Mouse (Mus musculus): Measurements from ENCODE around the gene Irak2. TPM values are rescaled to one million over a fixed set of nuclear protein-coding genes. Genes with fewer than 3 reads are reported as not detected.

Irak2 gene
- polyA plus RNA-seq (2012; rRNA removed): 42.4 and 56.2 TPM in 2 replicates

GRCm38 (mm10) chr6:113638302-113639040, at the start of gene Irak2:
Gene Irak2 (plus strand): TSS chr6:113638467.
- H3K4me1 ChIP-seq (ENCODE audit: control insufficient read depth, insufficient read depth, insufficient read length): peaks cover 4% of the 10 kb centered on the region; the same call in 1 of the 2 replicates
- peak; percentile 90 for TF ChIP-seq POLR2A (IDR thresholded peaks at IDR 0.05; ENCODE audit: low read depth, low read length)
- TF ChIP-seq CTCF (IDR thresholded peaks at IDR 0.05; ENCODE audit: extremely low read depth, insufficient read depth, insufficient read length, insufficient replicate concordance): peak; percentile 99

GRCm38 (mm10) chr6:113592637-113593036, 45.6 kb upstream of the Irak2 start:
- Histone ChIP-seq H3K27me3 (ENCODE audit: control insufficient read depth, insufficient read depth, low read length) (no peaks in the 10 kb centered on the region), H3K27ac (ENCODE audit: insufficient read depth, low read length) (no peak overlapping the region), H3K4me3 (ENCODE audit: extremely low read depth, insufficient read depth, insufficient read length) (no peak overlapping the region), H3K36me3 (ENCODE audit: control insufficient read depth, insufficient read depth, low read length) (no peaks in the 10 kb centered on the region), H3K4me1 (ENCODE audit: control insufficient read depth, insufficient read depth, insufficient read length) (no peaks in the 10 kb centered on the region)
- TF ChIP-seq CTCF (IDR thresholded peaks at IDR 0.05; ENCODE audit: extremely low read depth, insufficient read depth, insufficient read length, insufficient replicate concordance) (no peak), POLR2A (IDR thresholded peaks at IDR 0.05; ENCODE audit: low read depth, low read length) (no peak)
- DNase-seq (ENCODE audit: low read depth in 1 of 2, low spot score in 2 of 2): no peak
- WGBS: 95% methylated on average over 2 of the region's 2 CpGs

More at GRCm38 (mm10) chr6:113638302-113639040, at the start of gene Irak2:
- DNase-seq (ENCODE audit: low read depth in 1 of 2, low spot score in 2 of 2): peak; percentile 85 to 96
- 5% methylated on average over 37 of the region's 37 CpGs for WGBS
- H3K36me3 ChIP-seq (ENCODE audit: control insufficient read depth, insufficient read depth, low read length): no peaks in the 10 kb centered on the region; the same call in 1 of the 2 replicates
- H3K4me3 ChIP-seq (ENCODE audit: extremely low read depth, insufficient read depth, insufficient read length): peak within 1 kb of the TSS; percentile 79
- peak within 1 kb of the TSS; percentile 78 for H3K27ac ChIP-seq (ENCODE audit: insufficient read depth, low read length)
- H3K27me3 ChIP-seq (ENCODE audit: control insufficient read depth, insufficient read depth, low read length): no peaks in the 10 kb centered on the region

GRCm38 (mm10) chr6:113597945-113598344, 40.3 kb upstream of the Irak2 start:
- TF ChIP-seq CTCF (IDR thresholded peaks at IDR 0.05; ENCODE audit: extremely low read depth, insufficient read depth, insufficient read length, insufficient replicate concordance): no peak
- H3K27ac ChIP-seq (ENCODE audit: insufficient read depth, low read length): no peak overlapping the region
- no peak for DNase-seq (ENCODE audit: low read depth in 1 of 2, low spot score in 2 of 2)
- H3K27me3 ChIP-seq (ENCODE audit: control insufficient read depth, insufficient read depth, low read length): no peaks in the 10 kb centered on the region
- H3K4me1 ChIP-seq (ENCODE audit: control insufficient read depth, insufficient read depth, insufficient read length): no peaks in the 10 kb centered on the region
- H3K36me3 ChIP-seq (ENCODE audit: control insufficient read depth, insufficient read depth, low read length): no peaks in the 10 kb centered on the region
- no peak overlapping the region for H3K4me3 ChIP-seq (ENCODE audit: extremely low read depth, insufficient read depth, insufficient read length)
- WGBS: 89% methylated on average over 4 of the region's 4 CpGs

DNA sequence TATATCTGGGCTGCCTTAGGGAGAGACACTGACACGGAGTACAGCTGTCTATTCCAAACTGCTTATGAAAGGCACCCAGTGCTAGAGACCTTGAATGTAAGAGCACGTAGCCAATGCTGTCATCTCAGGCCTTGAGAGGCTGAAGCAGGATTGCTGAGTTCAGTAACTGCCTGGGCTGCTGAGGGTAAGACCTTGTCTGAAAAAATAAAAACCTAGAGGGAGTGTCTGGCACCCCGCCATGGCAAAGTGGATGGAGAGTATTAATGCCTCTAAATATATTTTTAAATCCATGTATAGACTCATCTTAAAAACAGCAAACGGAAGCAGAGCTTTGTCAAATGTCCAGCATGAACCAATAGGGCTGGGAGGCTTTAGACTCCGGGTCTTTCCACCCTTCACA, 38.4 kb upstream of the Irak2 start:
- Histone ChIP-seq H3K4me1 (ENCODE audit: control insufficient read depth, insufficient read depth, insufficient read length) (no peaks in the 10 kb centered on the region), H3K36me3 (ENCODE audit: control insufficient read depth, insufficient read depth, low read length) (no peaks in the 10 kb centered on the region), H3K27ac (ENCODE audit: insufficient read depth, low read length) (no peak overlapping the region), H3K27me3 (ENCODE audit: control insufficient read depth, insufficient read depth, low read length) (no peaks in the 10 kb centered on the region), H3K4me3 (ENCODE audit: extremely low read depth, insufficient read depth, insufficient read length) (no peak overlapping the region)
- 90% methylated on average over 5 of the region's 5 CpGs for WGBS
- DNase-seq (ENCODE audit: low read depth in 1 of 2, low spot score in 2 of 2): no peak
- TF ChIP-seq CTCF (IDR thresholded peaks at IDR 0.05; ENCODE audit: extremely low read depth, insufficient read depth, insufficient read length, insufficient replicate concordance): no peak
- TF ChIP-seq POLR2A (IDR thresholded peaks at IDR 0.05; ENCODE audit: low read depth, low read length): no peak

DNA sequence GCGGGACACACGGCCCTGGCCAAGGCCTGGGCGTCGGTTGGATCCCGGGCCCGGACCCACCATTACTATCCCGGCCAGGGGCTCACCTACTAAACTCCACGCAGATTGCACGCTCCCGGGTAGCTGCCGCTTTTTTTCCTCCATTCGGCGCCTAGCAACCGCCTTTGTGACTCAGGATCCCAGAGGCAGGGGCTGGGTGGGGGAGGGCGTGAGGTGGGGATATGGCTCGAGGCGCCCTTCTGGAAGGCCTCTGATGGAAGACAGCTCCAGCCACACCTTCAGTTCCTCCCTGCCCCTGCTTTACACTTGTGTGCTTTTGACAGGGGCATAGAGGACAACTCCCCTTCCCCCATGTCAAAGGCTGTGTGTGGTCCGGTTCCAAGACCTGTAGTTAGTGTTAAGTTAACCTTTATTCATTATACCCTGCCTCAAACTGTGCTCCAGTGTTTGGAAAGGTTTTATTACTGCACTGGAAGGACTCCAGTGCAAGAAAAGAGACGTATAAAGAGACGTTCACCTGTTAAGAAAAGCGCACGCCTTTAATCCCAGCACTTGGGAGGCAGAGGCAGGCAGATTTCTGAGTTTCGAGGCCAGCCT, 37.6 kb upstream of the Irak2 start, which contains the start of gene Fancd2os:
Gene Fancd2os, minus strand, starts transcription at position 173 of the 597 bp plus-strand sequence.
- Histone ChIP-seq H3K4me3 (ENCODE audit: extremely low read depth, insufficient read depth, insufficient read length) (no peak within 1 kb of the TSS), H3K36me3 (ENCODE audit: control insufficient read depth, insufficient read depth, low read length) (no peaks in the 10 kb centered on the region), H3K27ac (ENCODE audit: insufficient read depth, low read length) (no peak within 1 kb of the TSS), H3K27me3 (ENCODE audit: control insufficient read depth, insufficient read depth, low read length) (no peaks in the 10 kb centered on the region), H3K4me1 (ENCODE audit: control insufficient read depth, insufficient read depth, insufficient read length) (no peaks in the 10 kb centered on the region)
- 90% methylated on average over 23 of the region's 23 CpGs for WGBS
- TF ChIP-seq CTCF (IDR thresholded peaks at IDR 0.05; ENCODE audit: extremely low read depth, insufficient read depth, insufficient read length, insufficient replicate concordance) (no peak), POLR2A (IDR thresholded peaks at IDR 0.05; ENCODE audit: low read depth, low read length) (no peak)
- DNase-seq (ENCODE audit: low read depth in 1 of 2, low spot score in 2 of 2): no peak

DNA sequence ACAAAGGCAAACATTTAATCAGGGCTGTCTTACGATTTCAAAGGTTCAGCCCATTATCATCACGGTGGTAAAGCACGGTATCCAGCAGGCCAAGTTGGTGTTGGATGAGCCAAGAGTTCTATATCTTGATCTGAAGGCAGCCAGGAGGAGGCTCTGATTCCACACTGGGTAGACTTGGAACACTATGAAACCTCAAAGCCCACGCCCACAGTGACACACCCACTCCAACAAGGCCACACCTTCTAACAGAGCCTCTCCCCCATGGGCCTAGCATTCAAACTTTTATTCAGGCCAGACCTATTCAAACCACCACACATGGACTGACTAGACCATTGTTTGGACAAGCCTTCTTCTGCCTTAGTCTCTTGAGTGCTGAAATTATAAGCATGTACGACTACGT, 35.4 kb upstream of the Irak2 start:
- Histone ChIP-seq H3K4me1 (ENCODE audit: control insufficient read depth, insufficient read depth, insufficient read length) (peaks cover 4% of the 10 kb centered on the region; the same call in 1 of the 2 replicates), H3K27ac (ENCODE audit: insufficient read depth, low read length) (no peak overlapping the region), H3K4me3 (ENCODE audit: extremely low read depth, insufficient read depth, insufficient read length) (no peak overlapping the region), H3K36me3 (ENCODE audit: control insufficient read depth, insufficient read depth, low read length) (no peaks in the 10 kb centered on the region), H3K27me3 (ENCODE audit: control insufficient read depth, insufficient read depth, low read length) (no peaks in the 10 kb centered on the region)
- DNase-seq (ENCODE audit: low read depth in 1 of 2, low spot score in 2 of 2): no peak
- TF ChIP-seq CTCF (IDR thresholded peaks at IDR 0.05; ENCODE audit: extremely low read depth, insufficient read depth, insufficient read length, insufficient replicate concordance) (no peak), POLR2A (IDR thresholded peaks at IDR 0.05; ENCODE audit: low read depth, low read length) (no peak)
- WGBS: 85% methylated on average over 6 of the region's 6 CpGs

Measured in spleen, adult 2 months (tissue).